Mouse (Mus musculus) MEL (cell line): ENCODE data around the gene Ctsf. TPM values are rescaled to one million over a fixed set of nuclear protein-coding genes. Genes with fewer than 3 reads are reported as not detected.

Source experiments
- DNase-seq: peaks from one replicate; pipeline ENCODE4 v3.0.0; 2011; ENCODE audit warnings: low read depth, low spot score
- H3K27ac ChIP-seq: 2 replicates; pipeline ENCODE4 v1.5.1; 2012; ENCODE audit warnings: low read depth, mild to moderate bottlenecking, control low read depth, low read length, moderate library complexity; ENCODE audit not compliant: control insufficient read depth
- H3K27me3 ChIP-seq, 2 experiments: fragments of 150-350 bp in 1 of 2; sonication (generic) in 1 of 2; 2 replicates each; pipeline ENCODE4 v1.6.1; 2012; ENCODE audit warnings: low read length in 2 of 2, mild to moderate bottlenecking in 2 of 2, improper control_type of control experiment in 1 of 2, moderate library complexity in 1 of 2; ENCODE audit not compliant: insufficient read depth in 2 of 2, control insufficient read depth in 1 of 2
- H3K36me3 ChIP-seq, 2 experiments: 2 replicates each; pipeline ENCODE4 v1.6.1; 2012 to 2014; ENCODE audit warnings: low read length in 2 of 2, improper control_type of control experiment in 1 of 2, inconsistent platforms in 1 of 2, mild to moderate bottlenecking in 1 of 2; ENCODE audit not compliant: insufficient read depth in 2 of 2, control insufficient read depth in 1 of 2
- H3K4me1 ChIP-seq, 2 experiments: fragments of 150-350 bp in 1 of 2; sonication (generic) in 1 of 2; 2 replicates each; pipeline ENCODE4 v1.6.1; 2012; ENCODE audit warnings: low read length in 2 of 2, improper control_type of control experiment in 1 of 2, mild to moderate bottlenecking in 1 of 2; ENCODE audit not compliant: insufficient read depth in 2 of 2, control insufficient read depth in 1 of 2
- H3K4me3 ChIP-seq, 2 experiments: fragments of 150-350 bp in 1 of 2; sonication (generic) in 1 of 2; 2 replicates each; pipeline ENCODE4 v1.5.1; 2012; ENCODE audit warnings: low read depth in 2 of 2, low read length in 2 of 2, mild to moderate bottlenecking in 2 of 2, moderate library complexity in 2 of 2, control low read depth in 1 of 2, improper control_type of control experiment in 1 of 2; ENCODE audit not compliant: control insufficient read depth in 1 of 2, insufficient read depth in 1 of 2
- H3K79me2 ChIP-seq: 2 replicates; pipeline ENCODE4 v1.6.1; 2012; ENCODE audit warnings: mild to moderate bottlenecking, low read length, moderate library complexity; ENCODE audit not compliant: control insufficient read depth, poor library complexity, insufficient read depth
- H3K9ac ChIP-seq: 2 replicates; pipeline ENCODE4 v1.6.1; 2012; ENCODE audit warnings: low read depth, mild to moderate bottlenecking, control low read depth, low read length, moderate library complexity; ENCODE audit not compliant: control insufficient read depth, poor library complexity, severe bottlenecking
- H3K9me3 ChIP-seq: fragments of 150-350 bp; sonication (generic); replicated peaks from 2 replicates; pipeline ENCODE4 v1.6.1; 2012; ENCODE audit warnings: mild to moderate bottlenecking, low read length, improper control_type of control experiment, moderate library complexity; ENCODE audit not compliant: insufficient read depth
- CHD1 ChIP-seq: IDR thresholded peaks from 2 replicates; pipeline ENCODE4 v1.6.1; 2012; ENCODE audit warnings: low read depth, mild to moderate bottlenecking, inconsistent platforms, low read length, improper control_type of control experiment
- CTCF ChIP-seq, 3 experiments: IDR thresholded peaks in 2 of 3; conservative IDR thresholded peaks in 1 of 3; 2 replicates each; pipeline ENCODE4 v1.5.1; 2011 to 2012; ENCODE audit warnings: low read length in 3 of 3, low read depth in 2 of 3, mild to moderate bottlenecking in 2 of 3, improper control_type of control experiment in 1 of 3, inconsistent platforms in 1 of 3, mixed read lengths in 1 of 3, moderate library complexity in 1 of 3; ENCODE audit not compliant: control insufficient read depth in 1 of 3, insufficient read depth in 1 of 3, poor library complexity in 1 of 3, severe bottlenecking in 1 of 3
- E2F4 ChIP-seq: IDR thresholded peaks from 2 replicates; pipeline ENCODE4 v1.6.1; 2011; ENCODE audit warnings: low read depth, low read length, improper control_type of control experiment, borderline replicate concordance
- ELF1 ChIP-seq: IDR thresholded peaks from 2 replicates; pipeline ENCODE4 v1.6.1; 2014; ENCODE audit warnings: low read depth, mild to moderate bottlenecking, inconsistent platforms, low read length, improper control_type of control experiment, moderate library complexity
- EP300 ChIP-seq, 2 experiments: IDR thresholded peaks; 2 replicates each; pipeline ENCODE4 v1.6.1; 2011; ENCODE audit warnings: improper control_type of control experiment in 2 of 2, low read length in 2 of 2, low read depth in 1 of 2, mild to moderate bottlenecking in 1 of 2
- GABPA ChIP-seq: IDR thresholded peaks from 2 replicates; pipeline ENCODE4 v1.6.1; 2012; ENCODE audit warnings: low read depth, mild to moderate bottlenecking, inconsistent platforms, low read length, improper control_type of control experiment, moderate library complexity
- MAZ ChIP-seq: IDR thresholded peaks from 2 replicates; pipeline ENCODE4 v1.6.1; 2012; ENCODE audit warnings: low read depth, mild to moderate bottlenecking, inconsistent platforms, low read length, improper control_type of control experiment
- MXI1 ChIP-seq: IDR thresholded peaks from 2 replicates; pipeline ENCODE4 v1.6.1; 2011; ENCODE audit warnings: mild to moderate bottlenecking, low read depth, low read length, improper control_type of control experiment
- MYB ChIP-seq: IDR thresholded peaks from 2 replicates; pipeline ENCODE4 v1.6.1; 2011; ENCODE audit warnings: mild to moderate bottlenecking, low read depth, low read length, improper control_type of control experiment
- MYC ChIP-seq: IDR thresholded peaks from 2 replicates; pipeline ENCODE4 v1.6.1; 2011; ENCODE audit warnings: low read depth, mild to moderate bottlenecking, low read length, improper control_type of control experiment, moderate library complexity
- POLR2AphosphoS5 ChIP-seq: IDR thresholded peaks from 2 replicates; pipeline ENCODE4 v1.6.1; 2012; ENCODE audit warnings: low read depth, borderline replicate concordance, mild to moderate bottlenecking, inconsistent platforms, low read length, moderate library complexity, mixed read lengths
- TBP ChIP-seq: IDR thresholded peaks from 2 replicates; pipeline ENCODE4 v1.8.0; 2011; ENCODE audit warnings: low read depth, low read length, improper control_type of control experiment
- USF1 ChIP-seq: IDR thresholded peaks from 2 replicates; pipeline ENCODE4 v1.6.1; 2014; ENCODE audit warnings: low read depth, mild to moderate bottlenecking, inconsistent platforms, low read length, improper control_type of control experiment, moderate library complexity
- ZMIZ1 ChIP-seq: IDR thresholded peaks from 2 replicates; pipeline ENCODE4 v1.6.1; 2012; ENCODE audit warnings: low read depth, mild to moderate bottlenecking, inconsistent platforms, low read length, improper control_type of control experiment, moderate library complexity
- ZNF384 ChIP-seq: IDR thresholded peaks from 2 replicates; pipeline ENCODE4 v1.6.1; 2012; ENCODE audit warnings: low read depth, mild to moderate bottlenecking, inconsistent platforms, low read length, improper control_type of control experiment
- polyA plus RNA-seq, 2 experiments: library from polyadenylated mRNA; stranded (reverse) in 1 of 2; unstranded in 1 of 2; fragments of >175 nt in 1 of 2; fragments of >200 nt in 1 of 2; gene quantifications; 2 replicates each; pipeline versions ENCODE4 v1.2.1 to v1.2.4; 2012; ENCODE audit warnings: low replicate concordance in 2 of 2, low read depth in 1 of 2; ENCODE audit not compliant: insufficient read length in 2 of 2, insufficient read depth in 1 of 2, missing spikeins in 1 of 2
- total RNA-seq: library from RNA; depleted of rRNA; stranded (reverse); fragments of 300-350 nt; gene quantifications from 2 replicates; pipeline ENCODE4 v1.2.3, GENCODE M21; 2012; rRNA removed

The Ctsf gene
- not detected in 2 replicates for total RNA-seq
- not detected for polyA plus RNA-seq

DNA sequence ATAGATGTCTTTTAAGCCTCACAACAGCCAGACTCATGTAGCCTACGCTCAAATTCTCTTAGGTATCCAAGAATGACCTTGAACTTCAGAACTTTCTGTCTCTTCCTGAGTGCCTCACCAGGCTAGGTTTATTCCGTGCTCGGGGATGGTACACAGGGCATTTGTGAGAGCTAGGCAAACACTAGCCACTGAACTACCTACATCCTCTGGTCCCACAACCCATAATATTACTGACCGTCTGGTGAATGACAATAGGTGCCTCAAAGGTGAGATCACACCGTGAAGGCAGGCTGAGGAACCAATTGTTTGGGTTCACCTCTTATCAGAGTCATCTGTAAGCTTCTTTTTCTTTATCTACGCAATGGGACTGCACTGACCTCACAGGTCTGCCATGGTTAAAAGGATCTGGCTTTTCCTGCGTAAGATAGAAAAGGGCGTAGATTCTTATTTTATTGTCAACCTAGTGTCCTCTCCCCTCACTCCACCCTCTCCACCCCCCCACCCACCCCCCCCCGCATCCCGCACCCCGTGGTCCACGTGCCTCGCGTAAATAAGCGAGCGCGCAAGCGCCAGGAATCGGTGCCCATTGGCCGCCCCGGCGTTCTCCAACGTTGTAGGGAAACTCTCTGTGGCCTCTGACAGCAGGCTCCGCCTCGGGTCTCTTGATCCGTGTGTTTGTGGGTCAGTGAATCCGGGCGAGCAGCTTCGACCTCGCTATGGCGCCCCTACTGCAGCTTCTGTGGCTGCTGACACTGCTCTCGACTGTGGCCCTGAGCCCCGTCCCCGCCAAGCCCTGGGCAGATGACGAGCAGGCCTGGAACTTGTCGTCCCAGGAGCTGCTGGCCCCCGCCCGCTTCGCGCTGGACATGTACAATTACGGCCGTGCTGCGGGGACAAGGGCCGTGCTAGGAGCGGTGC lies at the start of gene Ctsf:
Gene Ctsf (plus strand): TSS at position 579 of the 918 bp plus-strand sequence.
- Histone ChIP-seq H3K4me3 (no peak within 1 kb of the TSS), H3K36me3 (no peaks in the 10 kb centered on the region), H3K27me3 (peaks cover 2 to 3% of the 10 kb centered on the region in 2 experiments; a peak in 3 of 4 replicates), H3K79me2 (no peaks in the 10 kb centered on the region), H3K27ac (no peak within 1 kb of the TSS), H3K9me3 (no peaks in the 10 kb centered on the region), H3K9ac (no peak within 1 kb of the TSS), H3K4me1 (peaks cover 0 to 5% of the 10 kb centered on the region in 2 experiments; a peak in 1 of 4 replicates)
- no peak for DNase-seq
- TF ChIP-seq MXI1 (no peak), ZNF384 (no peak), MYC (no peak), POLR2AphosphoS5 (no peak), CTCF (IDR thresholded peaks at IDR 0.05 in 2 of 3, conservative IDR thresholded peaks at IDR 0.05 in 1 of 3; ENCODE audit: control insufficient read depth in 1 of 3, insufficient read depth in 1 of 3, low read depth in 2 of 3, low read length in 3 of 3, poor library complexity in 1 of 3, severe bottlenecking in 1 of 3) (no peak), GABPA (no peak), MAZ (no peak), TBP (no peak), USF1 (no peak), CHD1 (no peak), ELF1 (no peak), ZMIZ1 (no peak), EP300 (IDR thresholded peaks at IDR 0.05; ENCODE audit: low read depth in 1 of 2, low read length in 2 of 2) (no peak), E2F4 (no peak), MYB (no peak)

DNA sequence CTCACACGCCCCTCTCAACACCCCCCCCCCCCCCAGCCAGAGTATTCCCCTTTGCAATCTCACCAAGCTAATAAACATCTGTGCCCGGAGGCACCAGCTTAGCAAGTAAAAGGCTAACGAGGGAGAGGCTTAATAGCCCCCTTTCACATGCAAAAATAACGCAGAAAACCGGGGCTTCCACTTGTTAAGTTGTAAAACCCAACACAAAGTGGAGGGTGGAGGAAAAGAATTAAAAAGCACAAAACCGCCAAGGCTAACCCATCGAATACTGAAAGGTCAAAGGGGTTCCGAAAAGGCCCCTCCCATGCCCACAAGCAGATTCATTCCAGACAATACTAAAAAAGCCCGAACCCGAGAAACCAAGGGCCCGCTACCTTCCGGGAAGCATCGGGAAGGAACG lies 44.6 kb upstream of the Ctsf start:
- TF ChIP-seq CHD1 (peak; percentile 66; the same call in 1 of the 2 replicates), TBP (no peak)
- Histone ChIP-seq H3K9ac (peak overlapping the region; percentile 88), H3K4me1 (peaks cover 0 to 4% of the 10 kb centered on the region in 2 experiments; a peak in 3 of 4 replicates), H3K27ac (no peak overlapping the region), H3K36me3 (peaks cover 5 to 35% of the 10 kb centered on the region in 2 experiments), H3K79me2 (peaks cover 63% of the 10 kb centered on the region), H3K9me3 (no peaks in the 10 kb centered on the region), H3K27me3 (no peaks in the 10 kb centered on the region), H3K4me3 (peak overlapping the region; percentile 67 to 68)
- peak; percentile 32 for DNase-seq
